ENCODE assay signal across 16 mouse cellular contexts in the genomic region with DNA sequence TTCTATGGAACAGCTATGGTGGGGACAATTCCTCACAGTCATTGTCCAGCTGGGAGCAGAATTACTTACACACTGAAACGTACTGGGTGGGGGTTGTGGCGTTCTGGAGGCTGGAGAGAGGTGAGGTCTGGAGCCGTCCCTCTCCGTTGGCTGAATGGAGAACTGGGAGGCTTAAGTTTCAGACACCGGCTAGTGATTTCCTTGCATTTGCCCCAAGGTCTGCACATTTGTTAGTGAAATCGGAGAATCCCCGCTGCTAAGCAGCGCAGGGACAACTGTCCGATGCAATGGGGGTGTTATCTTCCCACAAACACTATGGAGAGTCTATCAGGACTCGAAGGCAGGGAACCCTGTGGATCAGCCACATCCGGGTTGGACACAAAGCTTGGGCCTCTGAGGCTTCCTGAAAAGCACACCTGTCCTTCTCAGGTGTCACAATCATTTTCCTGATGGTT.
DNase-seq lines count a peak whose midpoint lies in the region; ATAC-seq and TF ChIP-seq lines count a peak whose summit lies in the region.
"Had no signal": no experiment of that assay in that cellular context is flagged by ENCODE, and none has a peak within 500 bp of the region (broad histone marks: within the 10 kb centered on the region; RNA-seq: fewer than 3 reads in every experiment).

No protein-coding gene starts in this region.

- ATAC-seq in forebrain, embryonic 12.5 days (ENCODE audit: low FRiP score) = 0 out of 2 replicates have a peak, but pooled peaks have one; percentile 39
- no peak for ATAC-seq in forebrain, postnatal 0 days
- ATAC-seq in kidney, postnatal 0 days (replicated peaks; ENCODE audit: low FRiP score, low read depth) = 0 out of 2 replicates have a peak, but pooled peaks have one; percentile 43
- no peak for ATAC-seq in limb, embryonic 15.5 days (ENCODE audit: insufficient number of reproducible peaks, low FRiP score, low TSS enrichment, low read depth)
- ATAC-seq in CD4-positive, CD25-positive, alpha-beta regulatory T cell, adult 4 months = no peak
- ATAC-seq: forebrain, embryonic 14.5 days; liver, embryonic 12.5 days had no signal

- H3K27ac ChIP-seq in forebrain, embryonic 12.5 days = no peak overlapping the region
- no peak overlapping the region for H3K27ac ChIP-seq in forebrain, postnatal 0 days (ENCODE audit: low read depth, low read length)
- H3K27ac ChIP-seq in kidney, postnatal 0 days = no peak overlapping the region
- H3K27ac ChIP-seq in limb, embryonic 15.5 days = 0 out of 2 replicates have a peak overlapping the region, but pooled peaks have one; percentile 22
- H3K27ac ChIP-seq: liver, embryonic 12.5 days had no signal

- no peak overlapping the region for H3K9ac ChIP-seq in forebrain, embryonic 12.5 days
- no peak overlapping the region for H3K9ac ChIP-seq in forebrain, postnatal 0 days
- no peak overlapping the region for H3K9ac ChIP-seq in kidney, postnatal 0 days (ENCODE audit: low read depth, low read length)
- H3K9ac ChIP-seq in limb, embryonic 15.5 days = no peak overlapping the region
- H3K9ac ChIP-seq: liver, embryonic 12.5 days had no signal

- no peak for DNase-seq in forebrain, postnatal 0 days
- DNase-seq in kidney, postnatal 0 days (ENCODE audit: low spot score) = peak; percentile 46
- DNase-seq in kidney, adult 9 months = no peak
- DNase-seq in embryo, embryonic 11 days = peak; percentile 46
- DNase-seq in adipocyte (ENCODE audit: low spot score) = no peak
- DNase-seq: cerebellum, postnatal 25 days; gastrocnemius, postnatal 14 days; heart, postnatal 10 days; kidney, adult 18-20 months; lung, postnatal 10 days; spleen, adult 18-20 months had no signal

- peaks cover 15% of the 10 kb centered on the region for H3K4me1 ChIP-seq in forebrain, embryonic 12.5 days
- no peaks in the 10 kb centered on the region for H3K4me1 ChIP-seq in forebrain, postnatal 0 days (ENCODE audit: insufficient read depth)
- H3K4me1 ChIP-seq in kidney, postnatal 0 days (replicated peaks; ENCODE audit: insufficient read depth, low read length) = peaks cover 14% of the 10 kb centered on the region
- peaks cover 2% of the 10 kb centered on the region; the same call in 1 of the 2 replicates for H3K4me1 ChIP-seq in limb, embryonic 15.5 days

- TF ChIP-seq CTCF in forebrain, postnatal 0 days (IDR thresholded peaks at IDR 0.05; ENCODE audit: low read depth) = no peak
- TF ChIP-seq CTCF in kidney, postnatal 0 days (IDR thresholded peaks at IDR 0.05; ENCODE audit: low read depth) = no peak

- 49% methylated on average over 11 of the region's 11 CpGs for WGBS in forebrain, embryonic 12.5 days
- 52% methylated on average over 11 of the region's 11 CpGs for WGBS in forebrain, postnatal 0 days
- WGBS in kidney, postnatal 0 days = 33% methylated on average over 11 of the region's 11 CpGs
- 52% methylated on average over 11 of the region's 11 CpGs for WGBS in limb, embryonic 15.5 days

- H3K36me3 ChIP-seq in forebrain, embryonic 12.5 days (replicated peaks) = no peaks in the 10 kb centered on the region
- H3K36me3 ChIP-seq in forebrain, postnatal 0 days (ENCODE audit: insufficient read depth) = no peaks in the 10 kb centered on the region
- no peaks in the 10 kb centered on the region for H3K36me3 ChIP-seq in kidney, postnatal 0 days (ENCODE audit: insufficient read depth, low read length)
- H3K36me3 ChIP-seq in limb, embryonic 15.5 days = no peaks in the 10 kb centered on the region
- H3K36me3 ChIP-seq: liver, embryonic 12.5 days had no signal

- H3K9me3 ChIP-seq in forebrain, embryonic 12.5 days = no peaks in the 10 kb centered on the region
- H3K9me3 ChIP-seq in forebrain, postnatal 0 days (ENCODE audit: low read length) = no peaks in the 10 kb centered on the region
- H3K9me3 ChIP-seq in kidney, postnatal 0 days (replicated peaks; ENCODE audit: low read length) = no peaks in the 10 kb centered on the region
- H3K9me3 ChIP-seq in limb, embryonic 15.5 days = no peaks in the 10 kb centered on the region
- H3K9me3 ChIP-seq: liver, embryonic 12.5 days had no signal

- H3K4me2 ChIP-seq in forebrain, embryonic 12.5 days = no peak overlapping the region
- H3K4me2 ChIP-seq in forebrain, postnatal 0 days (ENCODE audit: low read depth) = no peak overlapping the region
- H3K4me2 ChIP-seq in kidney, postnatal 0 days (ENCODE audit: low read length) = no peak overlapping the region
- H3K4me2 ChIP-seq in limb, embryonic 15.5 days = no peak overlapping the region
- H3K4me2 ChIP-seq: liver, embryonic 12.5 days had no signal

- no peak overlapping the region for H3K4me3 ChIP-seq in forebrain, embryonic 12.5 days (replicated peaks)
- H3K4me3 ChIP-seq in forebrain, postnatal 0 days (ENCODE audit: low read depth, low read length) = no peak overlapping the region
- no peak overlapping the region for H3K4me3 ChIP-seq in kidney, postnatal 0 days (replicated peaks; ENCODE audit: low read depth, low read length)
- H3K4me3 ChIP-seq in limb, embryonic 15.5 days = no peak overlapping the region
- H3K4me3 ChIP-seq: liver, embryonic 12.5 days had no signal

- no peaks in the 10 kb centered on the region for H3K27me3 ChIP-seq in forebrain, embryonic 12.5 days
- no peaks in the 10 kb centered on the region for H3K27me3 ChIP-seq in forebrain, postnatal 0 days (ENCODE audit: insufficient read depth, low read length)
- no peaks in the 10 kb centered on the region for H3K27me3 ChIP-seq in kidney, postnatal 0 days (ENCODE audit: insufficient read depth, low read length)
- no peaks in the 10 kb centered on the region for H3K27me3 ChIP-seq in limb, embryonic 15.5 days
- H3K27me3 ChIP-seq: liver, embryonic 12.5 days had no signal

Comparison
In these comparisons a context has a peak if more than half of its experiments do, and no peak if none do; other contexts are left out.
1. ATAC-seq: peak in forebrain, embryonic 12.5 days (single experiment) and kidney, postnatal 0 days (single experiment); none in forebrain, postnatal 0 days (single experiment), limb, embryonic 15.5 days (single experiment) and CD4-positive, CD25-positive, alpha-beta regulatory T cell, adult 4 months (single experiment).
2. DNase-seq: peak in kidney, postnatal 0 days (single experiment) and embryo, embryonic 11 days (single experiment); none in forebrain, postnatal 0 days (single experiment), kidney, adult 9 months (single experiment) and adipocyte (single experiment).